Mouse (Mus musculus): ENCODE data around the gene Iqca. TPM values are rescaled to one million over a fixed set of nuclear protein-coding genes. Genes with fewer than 3 reads are reported as not detected.

Iqca gene
- polyA plus RNA-seq (2012; rRNA removed; ENCODE audit: low replicate concordance): not detected in 2 replicates

DNA sequence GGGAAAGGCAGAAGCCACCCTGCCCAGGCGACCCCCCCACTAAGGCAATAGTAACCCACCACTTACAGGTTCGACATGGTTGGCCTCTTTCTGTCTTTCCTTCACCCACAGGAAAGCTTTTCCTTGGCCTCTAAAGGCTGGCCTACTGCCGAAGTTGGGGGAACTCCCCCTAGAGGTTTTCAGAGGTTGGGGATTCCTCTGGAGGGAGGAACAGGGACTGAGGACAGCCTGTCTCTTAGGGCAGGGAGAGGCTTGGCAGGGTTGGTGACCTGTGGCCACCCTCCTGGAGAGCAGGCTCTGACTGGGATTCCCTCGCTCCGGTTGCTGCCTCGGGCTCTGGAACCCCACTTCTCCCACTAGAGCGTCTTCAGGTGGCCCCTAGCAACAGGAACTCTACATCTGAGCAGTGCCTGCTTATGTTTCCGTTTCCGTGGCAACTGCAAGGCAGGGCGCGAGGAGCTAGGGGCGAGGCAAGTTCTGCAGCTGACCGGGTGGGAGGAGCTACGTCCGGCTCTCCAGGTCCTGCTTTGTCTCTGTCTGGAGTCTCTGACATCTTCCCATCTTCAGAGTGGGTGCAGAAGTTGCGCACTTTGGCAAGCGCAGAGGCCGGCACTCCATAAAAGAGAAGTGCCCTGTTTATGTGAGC is at the start of gene Iqca:
Gene Iqca (minus strand): TSS at position 303 of the 646 bp plus-strand sequence.

DNA sequence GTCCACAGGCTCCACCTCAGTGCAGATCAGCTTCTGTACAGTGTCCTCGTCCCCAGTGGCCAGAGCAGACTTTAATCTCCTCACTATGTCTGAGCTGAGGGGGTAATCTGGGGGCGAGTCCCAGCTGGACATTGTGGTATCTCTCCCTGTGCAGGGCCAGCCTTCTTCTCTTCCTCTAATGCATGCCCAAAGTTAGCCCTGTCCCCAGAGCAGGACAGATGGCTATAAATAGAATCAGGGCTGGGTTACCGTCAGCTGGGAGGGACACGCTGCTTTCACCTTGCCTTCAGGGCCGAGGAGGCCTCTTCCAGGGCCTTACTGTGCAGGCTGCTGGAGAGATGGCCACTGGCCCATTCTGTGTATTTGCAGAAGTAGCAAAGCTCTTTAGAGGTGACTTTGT is 138.8 kb downstream of the Iqca start, which contains the start of gene Asb18:
Gene Asb18 (minus strand): TSS at position 221 of the 400 bp plus-strand sequence.

Other genes starting within 250 kb of the Iqca start
- gene Gbx2, start 222.2 kb downstream of the Iqca start, polyA plus RNA-seq (2012; rRNA removed; ENCODE audit: low replicate concordance): not detected in 2 replicates
- gene Asb18, start 138.7 kb downstream of the Iqca start, polyA plus RNA-seq (2012; rRNA removed; ENCODE audit: low replicate concordance): not detected in 2 replicates
- 175 and 264 TPM in 2 replicates for gene Ackr3, start 50.6 kb upstream of the Iqca start, polyA plus RNA-seq (2012; rRNA removed; ENCODE audit: low replicate concordance)